10 mouse cellular contexts compared by ENCODE assay signal in the genomic region with DNA sequence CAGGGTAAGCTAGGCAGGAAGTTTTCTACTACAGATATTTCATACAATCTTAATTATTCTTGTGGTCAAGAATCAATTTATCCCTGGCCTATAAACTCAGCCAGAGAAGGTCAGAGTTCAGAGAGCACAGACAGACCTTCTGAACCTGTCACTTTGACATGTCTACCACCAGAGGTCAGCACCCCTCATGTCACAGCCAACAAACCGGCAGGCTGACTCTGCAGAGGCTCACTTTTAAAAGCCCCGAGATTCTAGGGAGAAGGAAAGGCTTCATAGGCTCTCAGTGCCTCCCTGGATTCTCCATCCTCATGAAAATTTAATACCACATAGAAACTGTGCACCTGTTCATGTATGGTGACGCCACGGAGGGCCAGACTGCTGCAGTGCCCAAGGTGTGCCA.
A peak's percentile ranks its signal among the peaks of the same experiment; 100 is the strongest.
DNase-seq lines count a peak whose midpoint lies in the region; ATAC-seq and TF ChIP-seq lines count a peak whose summit lies in the region.
"Had no signal": no experiment of that assay in that cellular context is flagged by ENCODE, and none has a peak within 500 bp of the region (broad histone marks: within the 10 kb centered on the region; RNA-seq: fewer than 3 reads in every experiment).

No protein-coding gene starts in this region.

- ATAC-seq in neutrophil, adult 5-6 weeks (ENCODE audit: extremely low read depth, insufficient number of reproducible peaks, low FRiP score, poor library complexity, severe bottlenecking), result peak; percentile 73

- no peak overlapping the region for H3K27ac ChIP-seq in left cerebral cortex, adult 2 months

- no peak for DNase-seq in left cerebral cortex, adult 2 months (ENCODE audit: extremely low spot score in 1 of 2, low spot score in 2 of 2)
- no peak for DNase-seq in left cerebral cortex, postnatal 10 days (ENCODE audit: extremely low spot score in 1 of 2, low spot score in 2 of 2)
- peak; percentile 76 for DNase-seq in R1 (ENCODE audit: low read depth, low spot score)
- DNase-seq in embryo, embryonic 9.5 days (ENCODE audit: extremely low spot score), result peak; percentile 47
- peak; percentile 41 for DNase-seq in kidney, postnatal 14 days
- DNase-seq in frontal cortex, postnatal 25 days (ENCODE audit: low spot score in 2 of 2), result no peak
- no peak for DNase-seq in testis, postnatal 10 days (ENCODE audit: low spot score)

- no peak overlapping the region for H3K4me3 ChIP-seq in left cerebral cortex, adult 2 months
- H3K4me3 ChIP-seq: erythroblast, embryonic 14.5 days; myocyte had no signal

- TF ChIP-seq CTCF in left cerebral cortex, adult 2 months (IDR thresholded peaks at IDR 0.05), result peak; percentile 56

- intact Hi-C loops in left cerebral cortex, adult 2 months (cut with DNase I), result no loop called here
- intact Hi-C loops in left cerebral cortex, postnatal 10 days (cut with DNase I), result no loop called here

Comparison
In these comparisons a context has a peak if more than half of its experiments do, and no peak if none do; other contexts are left out.
1. DNase-seq: peak in R1 (single experiment), embryo, embryonic 9.5 days (single experiment) and kidney, postnatal 14 days (single experiment); none in left cerebral cortex, adult 2 months (0 of 2), left cerebral cortex, postnatal 10 days (0 of 2), frontal cortex, postnatal 25 days (0 of 2) and testis, postnatal 10 days (single experiment).